Mouse (Mus musculus): ENCODE measurements around the gene Isoc2b. TPM values are rescaled to one million over a fixed set of nuclear protein-coding genes. Genes with fewer than 3 reads are reported as not detected.
"Not testable (repeated sequence)": the region's sequence is repeated elsewhere in the genome, so short reads cannot be mapped to it uniquely, and the experiment has no call there.

Isoc2b gene
- polyA plus RNA-seq, 2 experiments: 7.4 to 9.7 TPM

DNA sequence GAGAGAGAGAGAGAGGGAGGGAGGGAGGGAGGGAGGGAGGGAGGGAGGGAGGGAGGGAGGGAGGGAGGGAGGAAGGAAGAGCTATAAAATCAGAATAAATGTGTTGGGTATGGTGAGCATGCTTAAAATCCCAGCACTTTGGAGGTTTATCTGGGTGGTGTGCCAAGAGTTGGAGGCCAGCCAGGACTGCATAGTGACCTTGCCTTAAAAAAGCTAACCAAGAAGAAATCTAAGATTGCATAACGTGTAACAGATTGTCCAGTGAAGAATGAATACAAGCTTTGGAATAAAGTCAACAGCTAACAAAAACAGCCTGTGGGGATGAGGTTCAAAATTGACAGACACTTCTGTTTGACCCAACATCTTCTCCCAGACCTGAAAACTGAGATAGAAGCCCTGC lies 7.0 kb downstream of the Isoc2b start:
- ATAC-seq (ENCODE audit: low FRiP score, low read depth) (no peak), DNase-seq (ENCODE audit: low spot score) (peak; percentile 67)
- Histone ChIP-seq H3K4me3 (replicated peaks; ENCODE audit: low read length) (no peak overlapping the region), H3K27me3 (ENCODE audit: control insufficient read depth, insufficient read depth, low read length) (no peaks in the 10 kb centered on the region), H3K9me3 (ENCODE audit: control insufficient read depth, low read length) (no peaks in the 10 kb centered on the region), H3K9ac (ENCODE audit: low read depth, low read length, severe bottlenecking) (no peak overlapping the region), H3K4me2 (replicated peaks; ENCODE audit: low read depth, low read length, severe bottlenecking) (no peak overlapping the region), H3K36me3 (ENCODE audit: control insufficient read depth, insufficient read depth, low read length) (no peaks in the 10 kb centered on the region), H3K27ac (replicated peaks; ENCODE audit: low read depth, low read length) (no peak overlapping the region), H3K4me1 (ENCODE audit: control insufficient read depth, insufficient read depth, low read length) (no peaks in the 10 kb centered on the region)
- TF ChIP-seq POLR2A (IDR thresholded peaks at IDR 0.05; ENCODE audit: borderline replicate concordance, extremely low read depth, insufficient read depth, insufficient read length): no peak
- 20% methylated on average over 1 of the region's 1 CpGs for WGBS

DNA sequence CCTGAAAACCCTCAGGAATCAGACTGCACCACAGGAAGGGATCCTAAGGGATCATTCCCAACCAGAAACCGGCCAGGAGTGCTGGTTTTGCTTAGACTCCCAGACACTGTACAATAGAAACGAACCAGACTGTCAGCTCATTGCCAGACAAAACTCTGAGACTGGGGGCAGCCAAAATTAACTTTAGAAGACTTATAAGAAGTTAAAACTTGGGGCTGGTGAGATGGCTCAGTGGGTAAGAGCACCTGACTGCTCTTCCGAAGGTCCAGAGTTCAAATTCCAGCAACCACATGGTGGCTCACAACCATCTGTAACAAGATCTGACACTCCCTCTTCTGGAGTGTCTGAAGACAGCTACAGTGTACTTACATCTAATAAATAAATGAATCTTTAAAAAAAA lies 9.1 kb downstream of the Isoc2b start:
- not testable (repeated sequence) for H3K9me3 ChIP-seq (ENCODE audit: control insufficient read depth, low read length); H3K27ac ChIP-seq (replicated peaks; ENCODE audit: low read depth, low read length); H3K9ac ChIP-seq (ENCODE audit: low read depth, low read length, severe bottlenecking)

GRCm38 (mm10) chr7:4859418-4859978 lies 10.6 kb downstream of the Isoc2b start:
- Histone ChIP-seq H3K4me2 (replicated peaks; ENCODE audit: low read depth, low read length, severe bottlenecking) (no peak overlapping the region), H3K4me3 (replicated peaks; ENCODE audit: low read length) (no peak overlapping the region), H3K4me1 (ENCODE audit: control insufficient read depth, insufficient read depth, low read length) (no peaks in the 10 kb centered on the region), H3K27ac (replicated peaks; ENCODE audit: low read depth, low read length) (no peak overlapping the region), H3K9ac (ENCODE audit: low read depth, low read length, severe bottlenecking) (no peak overlapping the region), H3K36me3 (ENCODE audit: control insufficient read depth, insufficient read depth, low read length) (no peaks in the 10 kb centered on the region), H3K27me3 (ENCODE audit: control insufficient read depth, insufficient read depth, low read length) (no peaks in the 10 kb centered on the region), H3K9me3 (ENCODE audit: control insufficient read depth, low read length) (no peaks in the 10 kb centered on the region)
- DNase-seq (ENCODE audit: low spot score) (peak; percentile 54), ATAC-seq (ENCODE audit: low FRiP score, low read depth) (no peak)
- whole genome bisulfite sequencing: 60% methylated on average over 12 of the region's 12 CpGs
- no peak for TF ChIP-seq POLR2A (IDR thresholded peaks at IDR 0.05; ENCODE audit: borderline replicate concordance, extremely low read depth, insufficient read depth, insufficient read length)

More for the DNA sequence above, 9.1 kb downstream of the Isoc2b start:
- H3K4me3 ChIP-seq (replicated peaks; ENCODE audit: low read length); H3K27me3 ChIP-seq (ENCODE audit: control insufficient read depth, insufficient read depth, low read length); H3K4me2 ChIP-seq (replicated peaks; ENCODE audit: low read depth, low read length, severe bottlenecking); ATAC-seq (ENCODE audit: low FRiP score, low read depth); H3K36me3 ChIP-seq (ENCODE audit: control insufficient read depth, insufficient read depth, low read length); H3K4me1 ChIP-seq (ENCODE audit: control insufficient read depth, insufficient read depth, low read length); DNase-seq (ENCODE audit: low spot score): not testable (repeated sequence)
- WGBS: 72% methylated on average over 3 of the region's 3 CpGs

- Histone ChIP-seq H3K4me1 (ENCODE audit: control insufficient read depth, insufficient read depth, low read length) (no peaks in the 10 kb centered on the region), H3K27ac (replicated peaks; ENCODE audit: low read depth, low read length) (no peak overlapping the region), H3K27me3 (ENCODE audit: control insufficient read depth, insufficient read depth, low read length) (no peaks in the 10 kb centered on the region), H3K36me3 (ENCODE audit: control insufficient read depth, insufficient read depth, low read length) (no peaks in the 10 kb centered on the region), H3K9me3 (ENCODE audit: control insufficient read depth, low read length) (no peaks in the 10 kb centered on the region), H3K4me3 (replicated peaks; ENCODE audit: low read length) (no peak overlapping the region), H3K9ac (ENCODE audit: low read depth, low read length, severe bottlenecking) (no peak overlapping the region), H3K4me2 (replicated peaks; ENCODE audit: low read depth, low read length, severe bottlenecking) (no peak overlapping the region)
- no peak for TF ChIP-seq POLR2A (IDR thresholded peaks at IDR 0.05; ENCODE audit: borderline replicate concordance, extremely low read depth, insufficient read depth, insufficient read length)
- DNase-seq (ENCODE audit: low spot score): no peak
- 64% methylated on average over 7 of the region's 7 CpGs for WGBS
- no peak for ATAC-seq (ENCODE audit: low FRiP score, low read depth)
Measured at GRCm38 (mm10) chr7:4857321-4857720, 12.7 kb downstream of the Isoc2b start.

GRCm38 (mm10) chr7:4856508-4856907 lies 13.6 kb downstream of the Isoc2b start:
- Histone ChIP-seq H3K4me2 (replicated peaks; ENCODE audit: low read depth, low read length, severe bottlenecking) (no peak overlapping the region), H3K9ac (ENCODE audit: low read depth, low read length, severe bottlenecking) (no peak overlapping the region), H3K27me3 (ENCODE audit: control insufficient read depth, insufficient read depth, low read length) (no peaks in the 10 kb centered on the region), H3K4me1 (ENCODE audit: control insufficient read depth, insufficient read depth, low read length) (no peaks in the 10 kb centered on the region), H3K27ac (replicated peaks; ENCODE audit: low read depth, low read length) (no peak overlapping the region), H3K4me3 (replicated peaks; ENCODE audit: low read length) (no peak overlapping the region), H3K36me3 (ENCODE audit: control insufficient read depth, insufficient read depth, low read length) (no peaks in the 10 kb centered on the region), H3K9me3 (ENCODE audit: control insufficient read depth, low read length) (no peaks in the 10 kb centered on the region)
- ATAC-seq (ENCODE audit: low FRiP score, low read depth) (no peak), DNase-seq (ENCODE audit: low spot score) (no peak)
- no peak for TF ChIP-seq POLR2A (IDR thresholded peaks at IDR 0.05; ENCODE audit: borderline replicate concordance, extremely low read depth, insufficient read depth, insufficient read length)
- WGBS: 87% methylated on average over 9 of the region's 9 CpGs

DNA sequence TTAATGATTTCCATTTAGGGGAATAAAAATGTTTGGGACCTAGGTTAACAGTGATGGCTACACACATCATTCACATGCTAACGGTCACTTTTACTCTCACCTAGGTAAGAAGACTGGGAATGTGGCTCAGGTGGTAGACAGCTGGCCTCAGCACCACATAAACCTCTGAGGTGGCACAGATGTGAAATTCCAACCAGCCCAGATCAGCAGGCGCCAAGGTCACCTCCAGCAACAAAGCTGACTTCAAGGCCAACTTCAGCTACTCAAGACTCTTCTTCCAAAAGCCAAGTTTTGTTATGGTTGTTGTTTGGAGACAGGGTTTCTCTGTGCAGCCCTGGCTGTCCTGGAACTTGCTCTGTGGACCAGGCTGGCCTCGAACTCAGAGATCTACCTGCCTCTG lies 16.4 kb downstream of the Isoc2b start:
- no peaks in the 10 kb centered on the region for H3K36me3 ChIP-seq (ENCODE audit: control insufficient read depth, insufficient read depth, low read length)
- no peak overlapping the region for H3K27ac ChIP-seq (replicated peaks; ENCODE audit: low read depth, low read length)
- DNase-seq (ENCODE audit: low spot score): no peak
- no peak overlapping the region for H3K9ac ChIP-seq (ENCODE audit: low read depth, low read length, severe bottlenecking)
- no peak overlapping the region for H3K4me3 ChIP-seq (replicated peaks; ENCODE audit: low read length)
- no peaks in the 10 kb centered on the region for H3K9me3 ChIP-seq (ENCODE audit: control insufficient read depth, low read length)
- no peak for ATAC-seq (ENCODE audit: low FRiP score, low read depth)
- 75% methylated on average over 3 of the region's 3 CpGs for WGBS
- H3K4me1 ChIP-seq (ENCODE audit: control insufficient read depth, insufficient read depth, low read length): no peaks in the 10 kb centered on the region
- TF ChIP-seq POLR2A (IDR thresholded peaks at IDR 0.05; ENCODE audit: borderline replicate concordance, extremely low read depth, insufficient read depth, insufficient read length): no peak
- H3K4me2 ChIP-seq (replicated peaks; ENCODE audit: low read depth, low read length, severe bottlenecking): no peak overlapping the region
- H3K27me3 ChIP-seq (ENCODE audit: control insufficient read depth, insufficient read depth, low read length): no peaks in the 10 kb centered on the region
